Mouse (Mus musculus) erythroblast, embryonic 14.5 days (primary cell): ENCODE measurements at regions not wholly inside any gene's neighbourhood (a gene's known extent, or its start where the extent isn't known, plus 50 kb on each side); places are given as distances from the start of the nearest gene placed in this dataset.

ENCODE experiments used
- GATA1 ChIP-seq: IDR thresholded peaks from 2 replicates; pipeline ENCODE4 v1.6.1; 2012; ENCODE audit warnings: low read length, inconsistent platforms, mixed read lengths
- TAL1 ChIP-seq: IDR thresholded peaks from 3 replicates; pipeline ENCODE4 v1.6.1; 2012; ENCODE audit warnings: low read length, inconsistent platforms, mixed read lengths

- TF ChIP-seq GATA1 (no peak), TAL1 (no peak)
These were observed 369.3 kb upstream of the Zeb2 start for GRCm38 (mm10) chr2:45486530-45486929.
